Mouse (Mus musculus): ENCODE data around the gene Ralgds. TPM values are rescaled to one million over a fixed set of nuclear protein-coding genes. Genes with fewer than 3 reads are reported as not detected.
A peak's percentile ranks its signal among the peaks of the same experiment; 100 is the strongest.

Ralgds gene
- total RNA-seq, 4 experiments from 2014 or later: 105 to 142 (median 118) TPM

- no peak for DNase-seq (ENCODE audit: low spot score in 2 of 2)
Measured at GRCm38 (mm10) chr2:28563303-28563702, 50.4 kb downstream of the Ralgds start, which contains the start of gene Cel. Cel (minus strand) TSS chr2:28563403.

- no peak for DNase-seq (ENCODE audit: low spot score in 2 of 2)
Measured at GRCm38 (mm10) chr2:28563830-28564229, 50.9 kb downstream of the Ralgds start.

GRCm38 (mm10) chr2:28564380-28564779 is 51.5 kb downstream of the Ralgds start:
- no peak for DNase-seq (ENCODE audit: low spot score in 2 of 2)

- DNase-seq (ENCODE audit: low spot score in 2 of 2): no peak
Measured at GRCm38 (mm10) chr2:28566545-28566944, 53.6 kb downstream of the Ralgds start.

- no peak for DNase-seq (ENCODE audit: low spot score in 2 of 2)
Measured at GRCm38 (mm10) chr2:28569903-28570302, 57.0 kb downstream of the Ralgds start.

- no peak for DNase-seq (ENCODE audit: low spot score in 2 of 2)
Measured at GRCm38 (mm10) chr2:28575341-28575740, 62.4 kb downstream of the Ralgds start.

- DNase-seq (ENCODE audit: low spot score in 2 of 2): peak; percentile 45 to 66
Measured at GRCm38 (mm10) chr2:28576815-28577214, 63.9 kb downstream of the Ralgds start.

- DNase-seq (ENCODE audit: low spot score in 2 of 2): no peak
Measured at GRCm38 (mm10) chr2:28578003-28578402, 65.1 kb downstream of the Ralgds start.

- peak; percentile 79 to 86 for DNase-seq (ENCODE audit: low spot score in 2 of 2)
Measured at GRCm38 (mm10) chr2:28582647-28583353, 69.9 kb downstream of the Ralgds start.

GRCm38 (mm10) chr2:28583651-28584050 is 70.7 kb downstream of the Ralgds start, which contains the start of gene Gtf3c5:
Gtf3c5 (minus strand) TSS chr2:28583751.
- no peak for DNase-seq (ENCODE audit: low spot score in 2 of 2)

- peak; percentile 66 to 84 for DNase-seq (ENCODE audit: low spot score in 2 of 2)
Measured at GRCm38 (mm10) chr2:28585043-28585571, 72.2 kb downstream of the Ralgds start.

- DNase-seq (ENCODE audit: low spot score in 2 of 2): no peak
Measured at GRCm38 (mm10) chr2:28585730-28586129, 72.8 kb downstream of the Ralgds start.

GRCm38 (mm10) chr2:28588574-28588973 is 75.6 kb downstream of the Ralgds start:
- no peak for DNase-seq (ENCODE audit: low spot score in 2 of 2)

GRCm38 (mm10) chr2:28591479-28591878 is 78.6 kb downstream of the Ralgds start:
- no peak for DNase-seq (ENCODE audit: low spot score in 2 of 2)

- DNase-seq (ENCODE audit: low spot score in 2 of 2): no peak
Measured at GRCm38 (mm10) chr2:28592809-28593208, 79.9 kb downstream of the Ralgds start.

GRCm38 (mm10) chr2:28596021-28596420 is 83.1 kb downstream of the Ralgds start:
- no peak for DNase-seq (ENCODE audit: low spot score in 2 of 2)

GRCm38 (mm10) chr2:28596998-28597397 is 84.1 kb downstream of the Ralgds start:
- no peak for DNase-seq (ENCODE audit: low spot score in 2 of 2)

GRCm38 (mm10) chr2:28597733-28598547 is 85.0 kb downstream of the Ralgds start:
- no peak for DNase-seq (ENCODE audit: low spot score in 2 of 2)

- no peak for DNase-seq (ENCODE audit: low spot score in 2 of 2)
Measured at GRCm38 (mm10) chr2:28598692-28599568, 86.0 kb downstream of the Ralgds start.

- no peak for DNase-seq (ENCODE audit: low spot score in 2 of 2)
Measured at GRCm38 (mm10) chr2:28599569-28599900, 86.6 kb downstream of the Ralgds start.

Data from layer of hippocampus, adult 8-10 months (tissue).